Mouse (Mus musculus): ENCODE measurements around the gene Asb17.

- TF ChIP-seq CTCF (IDR thresholded peaks at IDR 0.05; ENCODE audit: insufficient read depth, low read length) = no peak
- TF ChIP-seq POLR2A (IDR thresholded peaks at IDR 0.05; ENCODE audit: borderline replicate concordance, extremely low read depth, low read depth, low read length) = no peak
These were observed 2.1 kb downstream of the Asb17 start for GRCm38 (mm10) chr3:153846109-153846508.

Data from lung, adult 2 months (tissue).